Mouse (Mus musculus): ENCODE data around the gene Cmya5.

DNA sequence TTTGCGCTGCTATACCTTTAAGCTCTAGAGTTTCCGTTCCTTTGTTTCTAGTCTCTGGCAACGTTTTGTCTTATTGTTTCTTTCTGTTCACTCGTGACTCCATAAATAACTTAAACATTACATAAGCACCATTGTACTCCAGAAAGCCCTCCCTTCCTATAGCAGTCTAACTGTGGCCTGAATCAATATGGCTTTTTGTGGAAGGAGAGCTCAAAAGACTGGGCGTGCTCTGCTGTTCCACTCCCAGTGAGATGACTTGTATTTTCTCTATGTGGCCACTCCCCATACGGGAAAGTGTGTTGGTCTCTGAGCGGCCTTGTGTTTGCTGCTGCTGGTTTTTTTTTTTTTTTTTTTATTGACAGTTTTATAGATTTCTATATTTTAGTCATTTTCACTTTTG is 27.3 kb downstream of the Cmya5 start:
- no peak for TF ChIP-seq CTCF (IDR thresholded peaks at IDR 0.05; ENCODE audit: insufficient read depth, low read length)
- no peak for TF ChIP-seq POLR2A (IDR thresholded peaks at IDR 0.05; ENCODE audit: borderline replicate concordance, extremely low read depth, low read depth, low read length)

Data from lung, adult 2 months (tissue).